Mouse (Mus musculus) gastrocnemius, postnatal 14 days (tissue): Measurements from ENCODE around the gene Sox5. TPM values are rescaled to one million over a fixed set of nuclear protein-coding genes. Genes with fewer than 3 reads are reported as not detected.

ENCODE experiments used
- DNase-seq: peaks from one replicate; pipeline ENCODE4 v3.0.0; 2021; ENCODE audit warnings: mixed read lengths
- intact Hi-C: fragments of 180-260 bp; cut with DNase I; formaldehyde crosslinking; loops from one replicate; pipeline ENCODE4 v1.15.1; 2025; ENCODE audit warnings: low total_unique reads
- total RNA-seq, 2 experiments: library from RNA; stranded (reverse); gene quantifications; 2 replicates each; pipeline ENCODE4 v1.2.3; 2021

Gene Sox5
- total RNA-seq, 2 experiments from 2014 or later = 1.7 to 1.9 TPM

DNA sequence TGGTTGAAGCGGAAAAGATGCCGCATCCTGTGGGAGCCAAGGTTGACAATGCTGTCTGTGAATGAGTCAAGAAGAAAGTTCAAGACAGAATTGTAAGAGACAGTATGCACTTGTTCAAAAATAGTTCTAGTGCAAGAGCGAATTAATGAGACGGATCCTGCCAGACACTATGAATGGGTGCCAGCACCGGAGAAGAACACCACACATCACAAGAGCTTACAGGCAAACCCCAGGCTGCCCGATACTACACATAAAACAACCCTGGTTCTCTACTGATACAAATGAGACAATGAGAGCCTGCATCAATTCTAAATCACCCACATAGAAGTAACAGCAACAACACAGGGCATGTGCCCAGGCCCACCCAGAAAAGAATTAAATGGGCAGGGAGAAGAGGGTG, 8.0 kb downstream of the Sox5 start:
- no peak for DNase-seq
- intact Hi-C loops = no loop called here

DNA sequence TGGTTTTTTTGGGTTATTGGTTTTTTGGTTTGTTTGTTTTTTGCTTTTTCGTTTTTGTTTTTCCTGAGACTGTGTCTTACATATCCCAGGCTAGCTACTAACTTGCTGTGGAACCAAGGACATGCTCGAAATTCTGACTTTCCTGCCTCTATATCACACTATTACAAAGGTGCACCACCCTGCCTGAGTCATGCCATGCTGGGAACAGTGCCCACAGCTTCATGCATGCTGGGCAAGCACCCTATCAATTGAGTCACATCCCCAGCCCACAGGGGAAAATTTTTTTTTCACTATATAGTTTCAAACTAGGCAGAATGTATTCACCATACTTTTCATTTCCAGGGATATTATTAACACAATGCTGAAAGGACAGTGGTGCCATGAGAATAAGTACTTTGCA, 8.8 kb downstream of the Sox5 start:
- DNase-seq = no peak
- intact Hi-C loops = no loop called here

GRCm38 (mm10) chr6:144772175-144772918, 9.4 kb downstream of the Sox5 start:
- intact Hi-C loops = no loop called here
- DNase-seq = no peak

DNA sequence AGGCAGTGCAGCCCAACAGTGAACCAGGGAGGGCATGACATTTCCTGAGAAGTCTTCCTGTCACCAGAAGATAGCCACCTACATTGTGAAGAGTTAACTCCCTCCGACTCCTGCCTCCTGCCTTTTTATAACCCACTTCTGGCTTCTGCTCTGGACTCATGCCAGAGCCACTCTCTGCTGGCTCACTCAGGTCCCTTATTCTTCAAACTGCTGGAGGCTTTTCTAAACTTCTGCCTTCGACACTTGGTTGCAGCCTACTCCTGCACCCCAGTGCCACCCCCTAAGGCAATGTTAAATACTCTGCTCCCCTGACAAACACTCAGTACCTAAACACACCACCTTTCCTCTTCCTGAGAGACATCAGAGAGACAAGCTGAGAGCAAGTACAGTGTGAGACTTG, 12.7 kb downstream of the Sox5 start:
- no peak for DNase-seq
- intact Hi-C loops = no loop called here

DNA sequence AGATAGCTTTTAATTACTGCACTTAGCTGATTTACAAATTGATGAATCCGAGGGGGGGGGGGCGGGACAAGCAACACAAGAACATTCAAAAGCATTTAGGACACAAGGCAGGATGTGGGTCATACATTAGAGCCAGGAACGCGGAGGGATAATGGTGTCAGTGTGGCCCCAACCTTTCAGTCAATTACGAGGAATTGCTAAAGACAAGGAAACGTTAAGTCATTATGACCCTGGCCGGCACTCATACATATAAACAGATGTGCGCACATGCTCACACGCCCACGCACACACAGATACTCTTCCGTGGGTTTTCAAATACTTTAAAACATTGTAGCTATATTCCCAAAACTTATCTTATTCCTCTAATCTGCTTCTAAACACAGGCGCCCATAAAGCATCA, 19.9 kb downstream of the Sox5 start:
- intact Hi-C loops = no loop called here
- DNase-seq = no peak

DNA sequence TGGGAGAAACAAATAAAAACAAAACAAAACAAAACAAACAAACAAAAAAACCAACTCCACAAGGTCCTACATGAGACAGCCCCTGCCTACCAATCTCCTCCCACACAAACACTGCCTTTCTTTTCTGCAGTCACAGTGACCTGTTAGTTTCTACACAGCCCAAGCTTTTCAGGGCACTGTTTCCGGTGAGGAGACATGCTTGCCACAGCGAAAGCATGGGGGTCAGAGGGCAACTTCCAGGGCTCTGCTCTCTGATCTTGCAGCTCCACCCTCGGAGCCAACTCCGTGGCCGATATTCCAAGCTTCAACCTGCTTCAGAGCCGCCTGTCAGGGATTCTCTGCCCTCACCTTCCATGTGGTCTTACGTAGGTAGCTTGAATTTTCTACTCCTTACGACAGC, 22.6 kb downstream of the Sox5 start:
- DNase-seq = no peak

DNA sequence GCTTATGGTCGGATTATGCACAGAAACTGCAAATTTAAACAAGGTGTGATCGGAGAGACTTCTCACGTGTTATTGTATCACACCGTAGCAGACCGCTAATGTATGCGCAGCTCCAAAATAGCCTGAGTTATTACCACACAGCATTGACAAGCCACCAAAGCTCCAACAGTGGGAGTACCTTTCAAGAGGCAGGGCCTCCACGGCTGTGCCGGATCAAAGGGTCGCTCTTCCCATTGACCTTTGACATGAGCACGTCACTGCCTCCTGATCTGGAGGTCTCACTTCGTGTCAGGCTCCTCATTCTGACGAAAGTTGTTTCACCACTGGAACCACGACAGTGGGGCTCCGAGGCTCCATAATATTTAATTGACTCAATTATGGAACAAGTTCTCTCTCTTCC, 24.4 kb downstream of the Sox5 start:
- no peak for DNase-seq
- intact Hi-C loops = no loop called here

More for the DNA sequence above, 22.6 kb downstream of the Sox5 start:
- intact Hi-C loops = no loop called here

- DNase-seq = no peak
- intact Hi-C loops = no loop called here
Observed at GRCm38 (mm10) chr6:144756444-144756843, 25.3 kb downstream of the Sox5 start.

GRCm38 (mm10) chr6:144755304-144755703, 26.5 kb downstream of the Sox5 start:
- DNase-seq = no peak
- intact Hi-C loops = no loop called here

- no peak for DNase-seq
- intact Hi-C loops = no loop called here
Observed at GRCm38 (mm10) chr6:144754366-144754765, 27.4 kb downstream of the Sox5 start.

DNA sequence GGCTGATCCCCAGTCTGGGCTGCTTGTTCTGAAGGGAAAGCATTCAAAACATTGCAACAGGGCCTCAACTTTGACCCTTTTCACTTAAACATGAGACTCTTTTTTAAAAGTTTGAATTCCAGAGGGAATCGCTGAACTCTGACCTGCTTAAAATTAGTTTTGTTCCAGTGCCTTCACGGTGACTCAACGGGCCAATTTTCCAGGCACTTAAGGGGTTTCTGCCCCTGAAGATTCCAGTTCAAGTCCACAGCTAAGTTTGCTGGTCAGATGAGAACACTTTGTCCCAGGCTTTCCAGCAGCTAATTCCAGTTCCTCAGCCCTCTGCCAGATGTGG, 27.8 kb downstream of the Sox5 start:
- intact Hi-C loops = no loop called here

GRCm38 (mm10) chr6:144753225-144753962, 28.4 kb downstream of the Sox5 start:
- intact Hi-C loops = no loop called here
- DNase-seq = no peak

More for the DNA sequence above, 27.8 kb downstream of the Sox5 start:
- no peak for DNase-seq

DNA sequence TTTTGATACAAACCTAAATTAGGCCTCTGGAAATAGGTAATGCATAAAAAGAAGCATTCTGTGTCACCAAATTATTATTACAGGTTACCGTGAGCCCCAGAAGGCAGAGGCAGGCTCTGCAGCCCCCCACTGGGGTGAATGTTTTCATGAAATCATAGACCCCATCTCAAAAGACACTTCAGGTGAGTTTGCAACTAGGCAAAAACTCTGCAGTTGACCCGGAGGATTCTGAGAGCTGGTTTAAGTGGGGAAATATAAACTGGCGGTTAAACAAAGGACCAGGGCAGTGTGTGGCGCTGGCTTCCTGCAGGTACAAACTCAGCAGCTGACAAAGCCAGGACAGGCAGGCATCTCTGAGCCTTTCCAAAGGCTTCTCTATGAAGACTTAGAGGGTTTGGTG, 30.2 kb downstream of the Sox5 start:
- no peak for DNase-seq
- intact Hi-C loops = no loop called here

DNA sequence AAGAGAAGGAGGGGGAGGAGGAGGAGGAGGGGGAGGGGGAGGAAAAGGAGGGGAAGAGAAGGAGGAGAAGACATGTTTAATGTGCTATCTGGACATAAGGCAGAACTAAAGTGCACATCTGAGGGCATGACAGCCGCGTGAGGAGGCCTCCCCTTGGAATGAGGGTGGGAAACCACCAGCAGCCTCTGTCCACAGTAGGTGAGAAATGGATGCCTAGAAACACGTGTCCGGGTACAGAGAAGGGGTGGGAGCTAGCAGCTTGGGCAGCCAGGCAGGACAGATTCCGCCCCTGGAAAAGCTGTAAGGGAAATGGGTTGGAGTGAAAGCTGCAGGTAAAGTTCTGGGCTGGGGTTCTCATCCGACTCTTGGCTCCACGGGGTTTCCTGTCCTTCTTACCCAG, 31.6 kb downstream of the Sox5 start:
- intact Hi-C loops = no loop called here
- no peak for DNase-seq

DNA sequence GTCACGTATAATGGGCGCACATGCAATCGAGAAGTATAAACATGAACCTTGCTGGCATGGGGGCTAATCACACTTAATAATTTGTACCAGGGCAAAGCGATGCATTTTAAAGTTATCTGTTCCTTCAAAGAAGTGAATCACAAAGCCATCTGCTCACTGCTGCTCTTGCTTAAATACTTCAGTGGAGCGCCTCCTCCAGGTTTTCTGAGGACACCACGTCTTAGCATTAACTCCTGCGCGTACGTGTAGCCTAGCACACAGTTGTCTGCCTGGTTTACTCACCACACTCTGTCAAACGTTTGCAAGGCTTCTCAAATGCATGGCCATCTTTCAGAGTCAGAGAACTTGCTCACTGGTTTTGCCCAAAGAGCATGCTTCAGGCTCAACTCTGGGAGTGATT, 35.3 kb downstream of the Sox5 start:
- intact Hi-C loops = no loop called here
- DNase-seq = no peak

- intact Hi-C loops = no loop called here
- DNase-seq = no peak
Observed at GRCm38 (mm10) chr6:144742559-144742958, 39.2 kb downstream of the Sox5 start.

GRCm38 (mm10) chr6:144741080-144741655, 40.6 kb downstream of the Sox5 start:
- DNase-seq = no peak
- intact Hi-C loops = no loop called here

DNA sequence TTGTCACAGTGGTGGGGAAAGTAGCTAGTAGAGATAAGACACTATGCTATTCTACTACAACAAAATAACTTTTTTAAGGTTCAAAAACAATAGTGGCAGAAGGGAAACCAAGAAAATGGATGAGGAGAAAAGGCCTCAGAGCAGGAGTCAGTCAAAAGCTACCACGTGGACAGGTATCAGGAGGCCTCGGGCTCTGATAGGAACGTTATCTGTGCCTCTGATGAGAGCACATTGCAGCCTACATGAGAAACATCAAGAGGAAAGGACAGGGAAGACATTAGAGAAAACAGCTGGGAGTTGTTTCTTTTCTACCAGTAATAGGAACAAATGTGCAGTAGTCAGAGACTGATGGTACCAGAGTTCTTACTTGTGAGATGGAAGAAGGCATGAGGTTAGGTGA, 41.4 kb downstream of the Sox5 start:
- intact Hi-C loops = no loop called here
- no peak for DNase-seq

- intact Hi-C loops = no loop called here
- no peak for DNase-seq
Observed at GRCm38 (mm10) chr6:144739753-144740152, 42.0 kb downstream of the Sox5 start.

GRCm38 (mm10) chr6:144737786-144738185, 44.0 kb downstream of the Sox5 start:
- DNase-seq = no peak
- intact Hi-C loops = no loop called here
